Mouse (Mus musculus) E14TG2a.4 (cell line): ENCODE measurements around the gene Slc12a6.

Source experiments
- H3K27me3 ChIP-seq: 2 replicates; pipeline ENCODE4 v1.6.1; 2014; ENCODE audit warnings: low read length, control low read depth; ENCODE audit not compliant: insufficient read depth
- H3K36me3 ChIP-seq: 2 replicates; pipeline ENCODE4 v1.6.1; 2014; ENCODE audit warnings: low read length, control low read depth; ENCODE audit not compliant: insufficient read depth
- H3K4me1 ChIP-seq: replicated peaks from 2 replicates; pipeline ENCODE4 v1.6.1; 2014; ENCODE audit warnings: low read depth, low read length, control low read depth
- H3K4me3 ChIP-seq: replicated peaks from 2 replicates; pipeline ENCODE4 v1.5.1; 2014; ENCODE audit warnings: mild to moderate bottlenecking, low read length
- H3K9me3 ChIP-seq: 2 replicates; pipeline ENCODE4 v1.6.1; 2014; ENCODE audit warnings: low read length, control low read depth
- CTCF ChIP-seq: conservative IDR thresholded peaks from 2 replicates; pipeline ENCODE4 v1.5.1; 2014; ENCODE audit warnings: low read length
- NANOG ChIP-seq: IDR thresholded peaks from 2 replicates; pipeline ENCODE4 v1.6.1; 2014; ENCODE audit warnings: borderline replicate concordance, low read length, mixed read lengths
- POU5F1 ChIP-seq: IDR thresholded peaks from 2 replicates; pipeline ENCODE4 v1.6.1; 2014; ENCODE audit warnings: low read length, borderline replicate concordance

Slc12a6 gene

DNA sequence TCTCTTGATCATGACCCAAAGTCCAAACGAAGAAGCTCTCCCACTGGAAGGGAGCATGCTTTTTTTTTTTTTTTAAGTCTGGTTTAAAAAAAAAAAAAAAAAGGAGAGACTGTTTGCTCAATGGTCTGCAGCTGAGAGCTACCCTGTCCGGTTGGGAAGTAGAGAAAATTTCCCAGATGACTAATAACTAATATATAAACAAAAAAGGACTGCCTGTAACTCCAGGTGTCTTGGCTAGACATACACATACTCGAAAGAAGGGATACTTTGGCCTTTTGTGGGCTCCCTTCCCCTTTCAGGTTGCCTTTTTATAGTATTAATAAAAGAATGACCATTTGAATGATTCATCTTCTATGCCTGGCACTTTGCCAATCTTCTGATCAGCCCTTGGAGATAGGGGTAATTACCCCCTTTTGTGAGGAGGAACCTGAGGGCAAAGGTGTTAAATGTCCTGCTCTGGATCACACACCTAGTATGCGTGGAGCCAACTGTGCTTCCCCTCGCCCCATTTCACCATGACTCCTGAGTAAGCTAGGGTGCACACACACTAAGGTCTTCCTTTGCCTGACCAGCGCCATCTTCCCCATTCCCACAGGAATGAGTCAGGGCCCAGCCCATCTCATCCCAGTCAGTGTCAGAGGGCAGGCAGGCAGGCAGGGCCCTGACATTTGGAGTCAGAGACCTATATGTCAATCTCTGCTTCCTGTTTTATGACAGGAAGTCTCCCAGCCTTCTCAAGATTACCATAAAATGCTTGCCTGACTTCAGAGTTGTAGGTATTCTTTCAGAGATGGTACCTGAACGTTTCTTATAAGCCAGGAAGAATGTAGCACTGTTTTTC is 10.7 kb upstream of the Slc12a6 start:
- no peak overlapping the region for H3K4me3 ChIP-seq
- H3K4me1 ChIP-seq = peaks cover 24% of the 10 kb centered on the region
- no peaks in the 10 kb centered on the region for H3K9me3 ChIP-seq
- peaks cover 29% of the 10 kb centered on the region for H3K27me3 ChIP-seq
- H3K36me3 ChIP-seq = no peaks in the 10 kb centered on the region
- no peak for TF ChIP-seq POU5F1

GRCm38 (mm10) chr2:112259241-112259962 is 6.2 kb upstream of the Slc12a6 start, which contains the start of gene Nutm1:
Gene Nutm1 (minus strand): TSS chr2:112259291.
- H3K4me1 ChIP-seq = peaks cover 24% of the 10 kb centered on the region
- H3K27me3 ChIP-seq = peaks cover 1% of the 10 kb centered on the region; the same call in 1 of the 2 replicates
- no peaks in the 10 kb centered on the region for H3K9me3 ChIP-seq
- peaks cover 16% of the 10 kb centered on the region for H3K36me3 ChIP-seq
- TF ChIP-seq NANOG (no peak), CTCF (no peak), POU5F1 (no peak)
- no peak within 1 kb of the TSS for H3K4me3 ChIP-seq

DNA sequence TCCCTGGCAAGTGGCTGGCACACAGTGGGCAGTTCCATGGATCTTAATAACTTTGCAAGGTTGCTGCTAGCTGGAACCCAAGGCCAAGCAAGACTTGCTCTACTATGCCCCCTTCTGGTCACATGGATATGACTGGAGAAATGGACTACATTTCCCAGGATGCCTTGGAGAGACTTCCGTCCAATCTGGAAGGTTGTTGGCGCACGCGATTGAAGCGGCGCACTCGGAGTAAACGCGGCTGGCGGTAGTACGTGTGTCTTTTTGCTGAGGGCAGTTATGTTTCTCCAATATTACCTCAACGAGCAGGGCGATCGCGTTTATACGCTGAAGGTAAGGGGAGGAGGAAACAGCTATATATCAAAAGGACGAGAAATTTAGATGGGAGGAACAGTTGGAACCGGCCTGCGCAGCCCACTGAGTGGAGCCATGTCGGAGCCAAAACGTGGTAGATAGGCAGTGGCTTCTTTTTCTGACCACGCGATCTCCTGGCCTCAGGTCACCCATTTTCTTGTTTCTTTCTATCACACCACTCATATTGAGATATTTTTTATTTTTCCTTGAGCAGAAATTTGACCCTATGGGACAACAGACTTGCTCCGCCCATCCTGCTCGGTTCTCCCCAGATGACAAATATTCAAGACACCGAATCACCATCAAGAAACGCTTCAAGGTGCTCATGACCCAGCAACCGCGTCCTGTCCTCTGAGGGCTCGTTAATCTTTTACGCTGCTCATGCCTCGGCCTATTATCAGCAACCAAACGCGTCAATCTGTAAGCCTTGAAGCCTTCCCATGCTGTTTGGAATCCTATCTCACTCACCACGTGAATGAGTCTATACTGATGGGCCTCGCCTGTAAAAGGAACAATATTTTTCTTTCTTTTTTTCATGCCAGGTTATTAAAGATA is 3.6 kb upstream of the Slc12a6 start, which contains the start of gene Nop10:
Gene Nop10, plus strand, starts transcription at position 179 of the 906 bp plus-strand sequence.
- H3K4me1 ChIP-seq = peaks cover 35% of the 10 kb centered on the region
- peak within 1 kb of the TSS; percentile 90 for H3K4me3 ChIP-seq
- no peaks in the 10 kb centered on the region for H3K27me3 ChIP-seq
- TF ChIP-seq POU5F1 = no peak
- TF ChIP-seq CTCF = peak; percentile 71
- no peak for TF ChIP-seq NANOG
- peaks cover 25% of the 10 kb centered on the region for H3K36me3 ChIP-seq
- no peaks in the 10 kb centered on the region for H3K9me3 ChIP-seq

- H3K4me1 ChIP-seq = peaks cover 42% of the 10 kb centered on the region
- TF ChIP-seq CTCF (peak; percentile 23), NANOG (no peak)
- H3K27me3 ChIP-seq = no peaks in the 10 kb centered on the region
- H3K4me3 ChIP-seq = peak overlapping the region; percentile 90
- H3K36me3 ChIP-seq = peaks cover 25% of the 10 kb centered on the region
- H3K9me3 ChIP-seq = no peaks in the 10 kb centered on the region
Measured at GRCm38 (mm10) chr2:112262779-112263295, 2.8 kb upstream of the Slc12a6 start.

GRCm38 (mm10) chr2:112264364-112264763 is 1.3 kb upstream of the Slc12a6 start:
- TF ChIP-seq POU5F1 (no peak), NANOG (no peak), CTCF (no peak)
- Histone ChIP-seq H3K27me3 (no peaks in the 10 kb centered on the region), H3K36me3 (peaks cover 25% of the 10 kb centered on the region), H3K9me3 (no peaks in the 10 kb centered on the region), H3K4me3 (peak overlapping the region; percentile 90), H3K4me1 (peaks cover 42% of the 10 kb centered on the region)

DNA sequence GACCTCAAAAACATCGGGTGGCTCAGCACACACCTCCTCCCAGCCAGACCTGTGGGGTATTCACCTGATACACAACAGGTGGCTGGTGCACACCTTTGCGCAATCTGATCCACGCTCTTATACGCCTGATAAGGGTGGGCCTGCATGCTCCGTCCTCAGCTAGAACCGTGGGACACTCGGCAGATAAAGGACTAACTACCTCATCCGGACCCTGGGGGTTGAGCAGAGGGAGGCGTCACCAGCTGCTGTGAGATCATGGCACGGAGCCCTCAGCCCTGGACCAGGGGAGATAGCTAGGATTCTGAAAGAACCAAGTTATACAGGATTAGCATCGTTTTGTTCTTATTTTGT is 592 bp downstream of the Slc12a6 start, which contains the start of gene Gm21985:
Gene Gm21985, plus strand, starts transcription at position 73 of the 351 bp plus-strand sequence.
- Histone ChIP-seq H3K9me3 (no peaks in the 10 kb centered on the region), H3K4me1 (peaks cover 45% of the 10 kb centered on the region), H3K27me3 (no peaks in the 10 kb centered on the region), H3K4me3 (peak within 1 kb of the TSS; percentile 90), H3K36me3 (peaks cover 25% of the 10 kb centered on the region)
- TF ChIP-seq CTCF = no peak
- TF ChIP-seq POU5F1 = no peak
- no peak for TF ChIP-seq NANOG

DNA sequence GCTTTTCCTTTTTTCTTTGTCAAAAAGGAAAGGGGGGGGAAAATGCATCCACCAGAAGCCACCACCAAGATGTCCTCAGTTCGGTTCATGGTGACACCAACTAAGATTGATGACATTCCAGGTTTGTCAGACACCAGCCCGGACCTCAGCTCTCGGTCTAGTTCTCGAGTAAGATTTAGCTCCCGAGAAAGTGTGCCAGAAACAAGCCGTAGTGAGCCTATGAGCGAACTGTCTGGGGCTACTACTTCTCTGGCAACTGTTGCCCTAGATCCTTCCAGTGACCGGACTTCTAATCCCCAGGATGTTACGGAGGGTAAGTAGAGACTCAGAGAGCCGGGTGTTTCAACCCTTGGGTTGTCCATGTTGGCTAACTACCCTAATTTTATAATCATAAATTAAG is 1.2 kb downstream of the Slc12a6 start:
- peak overlapping the region; percentile 90 for H3K4me3 ChIP-seq
- no peak for TF ChIP-seq NANOG
- TF ChIP-seq CTCF = no peak
- TF ChIP-seq POU5F1 = no peak
- H3K27me3 ChIP-seq = no peaks in the 10 kb centered on the region
- H3K4me1 ChIP-seq = peaks cover 45% of the 10 kb centered on the region
- H3K9me3 ChIP-seq = no peaks in the 10 kb centered on the region
- peaks cover 25% of the 10 kb centered on the region for H3K36me3 ChIP-seq
